Mouse (Mus musculus): Measurements from ENCODE around the gene Ncs1.

DNA sequence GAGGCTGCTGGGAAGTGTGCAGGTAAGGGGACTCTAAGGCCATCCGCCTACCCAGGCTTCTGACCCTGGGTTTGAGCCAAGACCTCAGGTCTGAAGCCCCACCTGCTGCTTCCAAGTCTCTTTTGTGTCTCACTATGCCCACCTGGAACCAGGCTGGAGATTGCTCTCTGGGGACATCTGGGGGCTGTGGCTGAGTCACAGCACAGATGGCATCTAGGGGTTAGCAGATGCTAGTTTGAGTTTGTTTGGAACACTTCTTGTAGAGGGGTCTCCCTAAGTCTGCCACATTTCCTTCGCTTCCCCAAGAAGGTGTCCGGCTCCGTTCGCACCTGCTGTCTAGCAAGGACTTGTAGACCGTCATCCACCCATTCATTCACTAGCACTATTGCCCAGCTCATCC lies 23.6 kb downstream of the Ncs1 start:
- no peak for TF ChIP-seq USF1 (IDR thresholded peaks at IDR 0.05; ENCODE audit: low read depth)
- TF ChIP-seq CTCF (IDR thresholded peaks at IDR 0.05; ENCODE audit: control insufficient read depth, insufficient read depth, insufficient read length), result no peak
- no peak for TF ChIP-seq MYOG (IDR thresholded peaks at IDR 0.05; ENCODE audit: control insufficient read depth, extremely low read depth, insufficient read length)
- no peak for TF ChIP-seq CEBPB (IDR thresholded peaks at IDR 0.05; ENCODE audit: low read depth)

Data from C2C12 (cell line).